18 mouse cellular contexts compared by ENCODE assay signal in genomic region chr1:127085988-127086387, GRCm38 (mm10).
"Had no signal": no experiment of that assay in that cellular context is flagged by ENCODE, and none has a peak within 500 bp of the region (broad histone marks: within the 10 kb centered on the region; RNA-seq: fewer than 3 reads in every experiment).

No protein-coding gene starts in this region.

- H3K4me3 ChIP-seq: intestine, embryonic 15.5 days; limb, embryonic 10.5 days; limb, embryonic 13.5 days; liver, embryonic 15.5 days; midbrain, embryonic 10.5 days; myocyte; neural tube, embryonic 13.5 days had no signal

- H3K27ac ChIP-seq: intestine, embryonic 15.5 days; limb, embryonic 10.5 days; limb, embryonic 13.5 days; liver, embryonic 15.5 days; midbrain, embryonic 10.5 days; neural tube, embryonic 13.5 days had no signal

- H3K36me3 ChIP-seq: intestine, embryonic 15.5 days; limb, embryonic 10.5 days; limb, embryonic 13.5 days; liver, embryonic 15.5 days; midbrain, embryonic 10.5 days; neural tube, embryonic 13.5 days had no signal

- H3K4me2 ChIP-seq: intestine, embryonic 15.5 days; limb, embryonic 13.5 days; liver, embryonic 15.5 days; neural tube, embryonic 13.5 days had no signal

- H3K9me3 ChIP-seq: intestine, embryonic 15.5 days; limb, embryonic 10.5 days; liver, embryonic 15.5 days; midbrain, embryonic 10.5 days had no signal

- H3K27me3 ChIP-seq: intestine, embryonic 15.5 days; limb, embryonic 13.5 days; liver, embryonic 15.5 days; neural tube, embryonic 13.5 days had no signal

- DNase-seq: kidney, adult 18-20 months; kidney, adult 9 months; kidney, postnatal 14 days; kidney, postnatal 4 days; lung, adult 2 months; lung, postnatal 14 days; lung, postnatal 4 days; midbrain, embryonic 14.5 days; thymus, adult 18-20 months; thymus, postnatal 14 days; thymus, postnatal 4 days had no signal

- H3K9ac ChIP-seq: intestine, embryonic 15.5 days; limb, embryonic 13.5 days; liver, embryonic 15.5 days; neural tube, embryonic 13.5 days had no signal

- H3K4me1 ChIP-seq: intestine, embryonic 15.5 days; limb, embryonic 10.5 days; limb, embryonic 13.5 days; liver, embryonic 15.5 days; midbrain, embryonic 10.5 days; neural tube, embryonic 13.5 days had no signal

- ATAC-seq: intestine, embryonic 15.5 days had no signal
